Mouse (Mus musculus): ENCODE measurements at regions not wholly inside any gene's neighbourhood (a gene's known extent, or its start where the extent isn't known, plus 50 kb on each side); places are given as distances from the start of the nearest gene placed in this dataset.

- Histone ChIP-seq H3K9ac (ENCODE audit: low read depth, low read length) (no peak overlapping the region), H3K36me3 (ENCODE audit: control insufficient read depth, insufficient read depth, low read length) (no peaks in the 10 kb centered on the region), H3K27ac (replicated peaks; ENCODE audit: insufficient read depth, low read depth, low read length) (no peak overlapping the region), H3K79me2 (ENCODE audit: control insufficient read depth, insufficient read depth, low read length) (no peaks in the 10 kb centered on the region), H3K4me1 (ENCODE audit: control insufficient read depth, insufficient read depth, low read length) (no peaks in the 10 kb centered on the region; the same call in 1 of the 2 replicates), H3K27me3 (ENCODE audit: control insufficient read depth, insufficient read depth, low read length) (no peaks in the 10 kb centered on the region), H3K4me3 (ENCODE audit: insufficient read depth, low read depth, low read length) (no peak overlapping the region)
- WGBS = 79% methylated on average over 4 of the region's 4 CpGs
- TF ChIP-seq POLR2A (IDR thresholded peaks at IDR 0.05; ENCODE audit: extremely low read depth, insufficient read depth, low read length) (no peak), CTCF (IDR thresholded peaks at IDR 0.05; ENCODE audit: low read depth, low read length) (no peak)
- DNase-seq (ENCODE audit: extremely low read depth, low read depth, low spot score) = no peak
Measured at GRCm38 (mm10) chr13:91366540-91366939, 93.5 kb upstream of the Ssbp2 start.

DNA sequence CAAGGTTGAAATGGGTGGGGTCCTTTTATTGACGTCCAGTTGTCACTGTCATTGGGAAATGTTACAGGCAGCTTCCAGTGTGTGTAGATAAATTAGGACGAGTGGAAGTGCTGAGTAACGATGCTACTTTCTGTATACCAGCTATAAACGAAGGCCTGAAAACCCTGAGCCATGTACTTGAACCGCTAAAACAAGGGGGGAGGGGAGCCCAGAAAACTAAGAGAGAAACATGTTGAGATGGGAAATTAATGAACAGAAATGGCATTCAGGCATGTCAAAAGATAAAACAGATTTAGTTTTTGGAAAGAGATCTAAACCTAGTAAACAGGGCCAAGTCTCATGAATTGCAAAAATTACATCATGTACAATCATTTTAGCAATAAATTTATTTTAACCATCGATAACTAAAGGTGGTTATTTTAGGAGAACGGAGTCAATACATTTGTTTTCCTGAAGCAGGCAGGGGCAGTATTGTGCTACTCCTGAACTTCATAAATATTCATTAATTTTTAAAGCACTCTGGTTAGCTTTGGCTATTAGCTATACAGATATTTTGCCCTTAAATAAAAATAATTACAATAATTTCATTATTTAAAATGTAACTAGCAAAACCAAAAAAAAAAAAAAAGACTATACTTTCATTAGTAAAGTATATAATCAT, 92.1 kb upstream of the Ssbp2 start:
- no peaks in the 10 kb centered on the region for H3K27me3 ChIP-seq (ENCODE audit: control insufficient read depth, insufficient read depth, low read length)
- DNase-seq (ENCODE audit: extremely low read depth, low read depth, low spot score) = no peak
- no peak overlapping the region for H3K27ac ChIP-seq (replicated peaks; ENCODE audit: insufficient read depth, low read depth, low read length)
- H3K4me3 ChIP-seq (ENCODE audit: insufficient read depth, low read depth, low read length) = no peak overlapping the region
- H3K36me3 ChIP-seq (ENCODE audit: control insufficient read depth, insufficient read depth, low read length) = no peaks in the 10 kb centered on the region
- no peak overlapping the region for H3K9ac ChIP-seq (ENCODE audit: low read depth, low read length)
- 59% methylated on average over 7 of the region's 7 CpGs for whole genome bisulfite sequencing
- TF ChIP-seq CTCF (IDR thresholded peaks at IDR 0.05; ENCODE audit: low read depth, low read length) (no peak), POLR2A (IDR thresholded peaks at IDR 0.05; ENCODE audit: extremely low read depth, insufficient read depth, low read length) (no peak)
- no peaks in the 10 kb centered on the region; the same call in 1 of the 2 replicates for H3K4me1 ChIP-seq (ENCODE audit: control insufficient read depth, insufficient read depth, low read length)
- no peaks in the 10 kb centered on the region for H3K79me2 ChIP-seq (ENCODE audit: control insufficient read depth, insufficient read depth, low read length)

DNA sequence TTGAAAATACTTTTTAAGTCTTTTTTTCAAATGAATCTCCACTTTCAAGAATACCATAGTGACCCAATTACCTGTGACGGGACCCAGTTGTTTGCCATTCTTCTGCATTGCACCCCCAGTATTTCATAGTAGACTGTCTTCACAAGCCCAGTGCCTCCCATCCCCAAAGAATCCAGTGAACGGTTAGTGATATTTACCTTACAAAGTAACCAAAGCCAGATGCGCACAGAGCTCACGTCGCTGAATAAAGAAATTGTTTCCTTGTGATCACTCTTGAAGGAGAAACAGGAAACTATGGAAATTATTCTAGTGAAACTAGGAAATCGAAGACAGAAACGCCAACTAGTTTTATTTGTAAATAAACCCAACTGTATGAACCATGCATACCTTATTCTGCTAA, 91.4 kb upstream of the Ssbp2 start:
- Histone ChIP-seq H3K9ac (ENCODE audit: low read depth, low read length) (no peak overlapping the region), H3K79me2 (ENCODE audit: control insufficient read depth, insufficient read depth, low read length) (no peaks in the 10 kb centered on the region), H3K36me3 (ENCODE audit: control insufficient read depth, insufficient read depth, low read length) (no peaks in the 10 kb centered on the region), H3K27me3 (ENCODE audit: control insufficient read depth, insufficient read depth, low read length) (no peaks in the 10 kb centered on the region), H3K4me1 (ENCODE audit: control insufficient read depth, insufficient read depth, low read length) (no peaks in the 10 kb centered on the region; the same call in 1 of the 2 replicates), H3K4me3 (ENCODE audit: insufficient read depth, low read depth, low read length) (no peak overlapping the region), H3K27ac (replicated peaks; ENCODE audit: insufficient read depth, low read depth, low read length) (no peak overlapping the region)
- WGBS = 87% methylated on average over 7 of the region's 7 CpGs
- DNase-seq (ENCODE audit: extremely low read depth, low read depth, low spot score) = no peak
- TF ChIP-seq POLR2A (IDR thresholded peaks at IDR 0.05; ENCODE audit: extremely low read depth, insufficient read depth, low read length) (no peak), CTCF (IDR thresholded peaks at IDR 0.05; ENCODE audit: low read depth, low read length) (no peak)

DNA sequence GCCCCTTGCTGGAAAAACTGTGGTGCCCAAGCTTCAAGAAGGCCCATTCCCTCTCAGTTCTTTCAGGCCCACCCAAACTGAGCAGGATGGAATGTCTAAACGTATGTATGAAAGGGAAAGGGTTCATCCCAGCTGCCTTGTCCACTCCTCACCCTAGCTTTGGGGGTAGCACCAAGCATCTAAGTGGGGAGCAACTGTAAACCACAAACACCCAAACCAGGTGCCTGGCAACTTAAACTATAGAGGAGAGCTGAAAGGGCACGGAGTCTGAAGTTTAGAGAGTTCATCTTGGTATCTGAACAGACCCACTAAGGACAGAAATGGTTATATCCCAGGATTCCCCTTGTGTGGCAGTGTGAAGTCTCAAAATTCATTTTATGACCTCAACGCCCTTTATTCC, 90.1 kb upstream of the Ssbp2 start:
- Histone ChIP-seq H3K4me3 (ENCODE audit: insufficient read depth, low read depth, low read length) (peak overlapping the region; percentile 64; the same call in 1 of the 2 replicates), H3K27me3 (ENCODE audit: control insufficient read depth, insufficient read depth, low read length) (no peaks in the 10 kb centered on the region), H3K79me2 (ENCODE audit: control insufficient read depth, insufficient read depth, low read length) (no peaks in the 10 kb centered on the region), H3K36me3 (ENCODE audit: control insufficient read depth, insufficient read depth, low read length) (no peaks in the 10 kb centered on the region), H3K9ac (ENCODE audit: low read depth, low read length) (no peak overlapping the region), H3K27ac (replicated peaks; ENCODE audit: insufficient read depth, low read depth, low read length) (no peak overlapping the region), H3K4me1 (ENCODE audit: control insufficient read depth, insufficient read depth, low read length) (no peaks in the 10 kb centered on the region; the same call in 1 of the 2 replicates)
- WGBS = 83% methylated on average over 3 of the region's 3 CpGs
- no peak for DNase-seq (ENCODE audit: extremely low read depth, low read depth, low spot score)
- TF ChIP-seq CTCF (IDR thresholded peaks at IDR 0.05; ENCODE audit: low read depth, low read length) (no peak), POLR2A (IDR thresholded peaks at IDR 0.05; ENCODE audit: extremely low read depth, insufficient read depth, low read length) (no peak)

GRCm38 (mm10) chr13:91370441-91370840, 89.6 kb upstream of the Ssbp2 start:
- Histone ChIP-seq H3K9ac (ENCODE audit: low read depth, low read length) (peak overlapping the region; percentile 66), H3K27me3 (ENCODE audit: control insufficient read depth, insufficient read depth, low read length) (no peaks in the 10 kb centered on the region), H3K4me3 (ENCODE audit: insufficient read depth, low read depth, low read length) (peak overlapping the region; percentile 64), H3K27ac (replicated peaks; ENCODE audit: insufficient read depth, low read depth, low read length) (peak overlapping the region; percentile 28; the same call in 1 of the 2 replicates), H3K4me1 (ENCODE audit: control insufficient read depth, insufficient read depth, low read length) (no peaks in the 10 kb centered on the region; the same call in 1 of the 2 replicates), H3K79me2 (ENCODE audit: control insufficient read depth, insufficient read depth, low read length) (no peaks in the 10 kb centered on the region), H3K36me3 (ENCODE audit: control insufficient read depth, insufficient read depth, low read length) (no peaks in the 10 kb centered on the region)
- no peak for DNase-seq (ENCODE audit: extremely low read depth, low read depth, low spot score)
- WGBS = 23% methylated on average over 11 of the region's 11 CpGs
- no peak for TF ChIP-seq CTCF (IDR thresholded peaks at IDR 0.05; ENCODE audit: low read depth, low read length)

- Histone ChIP-seq H3K27ac (replicated peaks; ENCODE audit: insufficient read depth, low read depth, low read length) (peak overlapping the region; percentile 77), H3K4me1 (ENCODE audit: control insufficient read depth, insufficient read depth, low read length) (no peaks in the 10 kb centered on the region; the same call in 1 of the 2 replicates), H3K27me3 (ENCODE audit: control insufficient read depth, insufficient read depth, low read length) (no peaks in the 10 kb centered on the region), H3K36me3 (ENCODE audit: control insufficient read depth, insufficient read depth, low read length) (no peaks in the 10 kb centered on the region), H3K79me2 (ENCODE audit: control insufficient read depth, insufficient read depth, low read length) (no peaks in the 10 kb centered on the region), H3K4me3 (ENCODE audit: insufficient read depth, low read depth, low read length) (peak overlapping the region; percentile 64), H3K9ac (ENCODE audit: low read depth, low read length) (peak overlapping the region; percentile 77)
- 1% methylated on average over 28 of the region's 28 CpGs for WGBS
- TF ChIP-seq CTCF (IDR thresholded peaks at IDR 0.05; ENCODE audit: low read depth, low read length) = no peak
- no peak for TF ChIP-seq POLR2A (IDR thresholded peaks at IDR 0.05; ENCODE audit: extremely low read depth, insufficient read depth, low read length)
- DNase-seq (ENCODE audit: extremely low read depth, low read depth, low spot score) = peak; percentile 41
Measured at GRCm38 (mm10) chr13:91370886-91371595, 89.0 kb upstream of the Ssbp2 start.
